Mouse (Mus musculus) kidney, adult 2 months (tissue): Measurements from ENCODE around the gene Fam241a.

Source experiments
- CTCF ChIP-seq: fragments of 200-500 bp; conservative IDR thresholded peaks from 2 replicates; pipeline ENCODE4 v1.5.1; 2011; ENCODE audit warnings: low read depth, mild to moderate bottlenecking, control low read depth, low read length, moderate library complexity, mixed read lengths; ENCODE audit not compliant: insufficient read depth, insufficient read length
- POLR2A ChIP-seq: fragments of 200-500 bp; IDR thresholded peaks from one replicate; pipeline ENCODE4 v1.6.1; 2011; ENCODE audit warnings: low read depth, low read length, control low read depth

DNA sequence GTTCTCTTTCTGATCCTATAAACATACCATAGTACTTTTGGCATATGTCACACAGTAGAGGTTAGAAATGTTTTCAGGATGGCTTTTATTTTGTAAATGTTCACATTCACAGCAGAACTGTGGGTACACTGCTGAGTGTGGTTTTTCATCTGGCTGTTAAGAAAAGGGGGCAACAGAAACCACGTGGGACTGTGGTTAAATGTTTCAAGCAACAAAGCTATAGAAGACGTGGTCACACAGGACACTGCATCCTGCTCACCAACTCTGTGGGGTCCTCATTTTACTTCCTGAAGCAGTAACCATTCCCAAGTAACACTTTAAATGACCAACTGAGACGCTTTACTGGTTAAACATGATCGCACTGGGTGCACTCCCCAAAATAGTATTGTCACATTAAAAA lies 33.6 kb downstream of the Fam241a start:
- TF ChIP-seq POLR2A (no peak), CTCF (no peak)
